Mouse (Mus musculus) embryo, embryonic 10 days (tissue): Measurements from ENCODE around the gene Iqce.
A peak's percentile ranks its signal among the peaks of the same experiment; 100 is the strongest.

Experiments used
- DNase-seq: peaks from one replicate; pipeline ENCODE4 v3.0.0-alpha.2; 2015; ENCODE audit warnings: low spot score

The Iqce gene

DNA sequence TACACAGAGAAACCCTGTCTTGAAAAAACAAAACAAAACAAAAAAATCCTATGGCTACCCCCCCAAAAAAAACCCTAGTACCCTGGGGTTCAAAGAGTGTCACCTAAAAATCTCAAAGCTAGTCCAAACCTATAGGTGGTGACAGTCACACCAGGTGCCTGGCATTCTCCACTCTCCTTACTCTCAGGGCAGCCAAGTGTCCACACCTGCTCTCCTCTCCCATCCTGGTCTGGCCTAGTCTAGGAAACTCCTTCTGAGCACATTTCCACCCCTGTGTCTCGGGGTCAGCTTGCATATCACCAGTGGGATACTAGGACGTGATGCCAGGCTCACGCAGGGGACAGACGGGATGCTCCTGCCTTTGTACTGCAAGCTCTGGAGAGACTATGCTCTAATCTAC, 62.9 kb downstream of the Iqce start:
- DNase-seq = no peak

DNA sequence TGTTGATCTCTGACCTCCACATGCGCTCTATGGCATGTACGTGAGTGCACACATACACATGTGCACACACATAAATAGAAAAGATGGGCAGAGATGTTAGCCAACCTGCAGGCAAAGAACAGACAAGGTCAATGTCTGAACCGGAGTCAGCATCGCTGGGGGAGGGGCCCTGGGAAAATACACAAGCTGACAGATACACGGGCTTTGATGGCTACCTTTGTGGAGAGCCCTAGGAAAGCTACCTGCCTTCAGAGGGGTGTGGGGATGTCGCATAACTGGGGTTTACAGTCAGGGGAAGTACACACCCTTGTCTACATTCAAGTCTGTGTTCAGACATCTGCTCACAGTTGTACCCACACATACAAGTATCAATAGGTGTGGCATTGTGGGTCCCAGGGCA, 63.7 kb downstream of the Iqce start:
- DNase-seq = no peak

DNA sequence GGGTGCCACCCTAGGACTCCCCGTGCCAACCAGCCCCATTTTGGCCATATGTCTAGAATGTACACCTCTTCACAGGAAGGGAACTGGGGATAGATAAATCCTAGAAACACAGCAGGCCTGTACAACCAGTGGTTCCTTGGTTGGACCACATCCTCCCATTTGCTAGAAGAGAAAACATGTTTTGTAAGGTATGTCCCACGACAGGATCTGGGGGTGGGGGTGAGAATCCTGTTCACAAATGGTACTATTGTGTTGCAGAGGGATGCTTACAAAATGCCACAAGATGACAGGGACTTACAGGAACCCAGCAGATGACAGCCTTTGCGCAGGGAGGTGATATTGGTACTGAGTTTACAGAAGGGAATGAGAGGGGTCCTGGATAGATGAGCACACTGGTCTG, 64.2 kb downstream of the Iqce start:
- DNase-seq = no peak

DNA sequence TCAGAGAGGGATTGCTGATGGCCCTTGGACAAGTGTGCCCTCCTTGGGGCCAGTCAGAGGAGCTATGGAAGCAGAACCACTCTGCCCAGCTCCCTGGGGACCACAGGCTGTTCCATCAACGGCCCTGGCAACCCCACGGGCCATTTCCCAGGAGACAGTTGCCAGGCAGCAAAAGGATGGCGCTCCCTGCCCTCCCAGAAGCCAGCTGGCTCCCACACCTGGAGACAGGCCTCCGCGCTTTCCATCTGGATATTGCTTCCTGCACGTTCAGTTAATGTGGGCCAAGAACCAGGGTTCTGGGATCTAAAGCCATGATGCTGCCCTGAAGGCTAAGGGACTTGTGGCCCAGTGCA, 65.1 kb downstream of the Iqce start:
- DNase-seq = no peak

DNA sequence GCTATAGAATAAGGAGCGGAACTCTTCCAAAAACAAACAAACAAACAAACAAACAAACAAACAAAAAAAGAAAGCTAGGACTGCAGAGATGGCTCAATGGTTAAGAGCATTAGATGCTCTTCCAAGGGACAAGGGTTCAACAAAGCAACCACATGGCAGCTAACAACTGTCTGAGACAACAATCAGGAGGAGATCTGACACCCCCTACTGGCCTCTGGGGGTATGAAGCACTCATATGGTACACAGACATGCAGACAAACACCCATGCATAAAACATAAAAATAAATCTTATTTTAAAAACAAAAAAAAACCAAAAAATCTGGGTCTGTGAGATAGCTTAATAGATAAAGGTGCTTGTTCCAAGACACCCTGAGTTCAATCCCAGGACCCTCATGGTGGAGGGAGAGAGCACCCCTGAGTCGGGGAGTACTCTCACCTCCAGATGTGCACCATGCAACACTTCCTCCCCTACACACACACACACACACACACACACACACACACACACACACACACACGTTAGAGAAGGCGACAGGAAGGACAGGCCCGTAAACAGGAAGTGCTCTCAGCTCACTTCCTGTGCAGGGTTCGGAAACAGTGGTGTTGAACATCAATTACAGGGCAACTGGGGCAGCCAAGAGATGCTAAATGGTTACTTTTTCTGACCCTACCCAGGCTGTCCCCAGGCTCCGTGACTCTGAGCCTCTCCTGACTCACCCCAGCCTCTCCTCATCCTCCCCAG, 65.7 kb downstream of the Iqce start:
- no peak for DNase-seq

DNA sequence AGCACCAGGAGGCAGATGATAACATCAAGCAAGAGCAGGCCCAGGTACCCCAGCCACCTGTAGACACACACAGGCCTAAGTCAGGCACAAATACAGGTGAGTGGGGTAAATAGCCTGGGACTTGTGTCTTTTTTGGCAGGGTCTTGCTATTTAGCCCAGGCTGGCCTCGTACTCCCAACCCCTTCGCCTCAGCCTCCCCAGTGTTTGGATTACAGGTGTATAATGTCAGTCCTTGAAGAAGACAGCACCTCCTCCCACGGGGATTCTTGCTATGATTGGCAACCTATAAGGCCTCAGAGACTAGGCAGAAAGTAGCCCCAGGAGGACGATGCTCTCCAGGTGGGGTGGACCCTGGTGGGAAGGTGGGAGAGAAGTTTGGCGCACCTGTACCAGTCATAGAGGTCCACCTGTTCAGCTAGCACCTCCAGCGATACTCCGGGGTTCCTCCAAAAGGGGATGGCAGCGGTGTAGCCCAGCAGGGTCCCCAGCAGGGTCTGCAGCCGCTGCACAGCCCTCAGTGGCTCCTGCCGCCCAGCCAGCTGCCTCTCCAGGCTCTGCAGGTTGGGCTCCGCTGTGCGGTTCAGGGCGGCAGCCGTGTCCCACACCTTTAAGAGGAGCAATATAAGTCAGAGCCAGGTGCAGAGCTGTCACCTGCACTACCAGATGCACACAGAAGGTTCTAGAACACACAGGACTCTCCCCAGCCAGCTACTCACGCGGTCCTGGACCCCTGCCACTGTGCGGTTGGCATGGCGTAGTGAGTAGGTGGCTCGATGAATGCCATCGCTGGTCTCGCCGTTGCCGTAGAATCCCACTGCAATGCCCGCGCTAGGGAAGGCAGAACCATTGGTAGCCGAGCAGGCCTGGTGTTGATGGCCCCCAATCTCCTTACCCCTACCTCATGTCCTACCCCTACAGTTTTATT, 67.1 kb downstream of the Iqce start:
- DNase-seq = no peak

DNA sequence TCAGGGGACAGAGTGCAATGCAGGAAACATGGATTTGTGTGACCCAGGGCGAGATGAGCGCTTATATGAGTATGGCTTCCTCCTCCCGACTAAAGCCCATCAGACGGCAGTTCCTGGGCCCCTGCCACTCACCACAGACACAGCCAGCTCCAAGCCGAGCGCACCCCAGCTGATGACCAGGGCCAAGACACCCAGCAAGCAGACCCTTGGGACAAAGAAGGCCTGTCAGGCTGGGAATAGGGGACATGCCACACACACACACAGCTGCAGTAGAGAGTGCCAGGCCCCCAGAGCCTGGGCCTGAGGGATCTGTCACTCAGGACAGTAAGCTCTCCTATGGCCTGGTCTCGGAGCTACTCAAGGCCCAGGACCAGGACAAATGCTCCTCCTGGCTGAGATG, 68.7 kb downstream of the Iqce start:
- no peak for DNase-seq

DNA sequence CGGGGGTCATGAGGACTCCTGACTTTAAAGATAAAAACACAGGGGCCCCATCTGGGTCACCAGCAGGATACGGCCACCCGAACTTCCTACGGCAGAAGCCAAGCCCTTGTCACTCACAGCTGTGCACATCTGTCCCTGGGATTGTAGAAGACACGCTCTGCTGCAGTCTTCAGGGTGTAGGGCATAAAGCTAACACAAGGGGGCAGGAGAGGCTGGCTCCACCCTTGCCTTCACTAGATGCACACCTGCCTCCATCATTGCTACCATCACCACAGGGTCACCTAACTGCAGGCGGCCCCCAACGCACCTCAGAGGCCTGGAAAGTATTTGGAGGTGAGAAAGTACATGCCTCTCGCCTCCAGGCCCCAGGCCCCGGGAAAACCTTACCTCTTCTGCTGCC, 73.2 kb downstream of the Iqce start:
- no peak for DNase-seq

DNA sequence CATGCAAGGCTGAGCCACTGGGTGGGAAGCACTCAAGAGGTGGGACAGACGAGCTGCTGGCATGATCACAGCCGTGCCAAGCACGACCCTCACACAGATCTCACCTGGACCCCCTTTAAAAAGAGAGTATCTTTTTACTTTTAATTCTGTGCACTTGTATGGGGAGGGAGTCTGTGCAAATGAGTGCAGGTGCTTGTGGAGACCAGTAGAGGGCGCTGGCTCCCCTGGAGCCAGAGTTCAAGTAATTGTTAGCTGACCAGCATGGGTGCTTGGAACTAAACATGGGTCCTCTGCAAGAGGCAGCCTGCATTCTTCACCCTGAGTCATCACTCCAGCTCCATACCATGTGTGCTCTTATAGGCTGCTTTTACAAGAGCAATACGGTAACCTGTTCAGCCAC, 74.6 kb downstream of the Iqce start:
- DNase-seq = no peak

DNA sequence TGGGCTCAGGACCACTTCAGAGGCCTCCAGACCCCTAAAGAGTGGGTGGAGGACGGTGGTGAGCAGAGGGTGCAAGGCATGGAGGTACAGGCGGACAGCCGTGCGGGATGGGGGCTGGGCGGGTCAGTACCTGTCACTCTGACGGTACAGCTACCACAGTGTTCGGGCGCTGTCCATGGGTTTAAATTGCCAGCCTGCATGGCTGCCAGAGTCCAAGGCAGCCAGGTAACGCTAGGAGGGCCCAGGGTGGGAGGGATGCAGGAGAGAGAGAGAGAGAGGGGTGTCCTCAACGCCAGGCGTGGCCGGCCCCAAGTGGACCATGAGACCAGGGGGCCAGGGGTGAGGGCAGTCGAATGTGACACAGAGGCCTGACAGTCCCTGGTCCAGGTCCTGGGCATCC, 77.2 kb downstream of the Iqce start:
- DNase-seq = no peak

DNA sequence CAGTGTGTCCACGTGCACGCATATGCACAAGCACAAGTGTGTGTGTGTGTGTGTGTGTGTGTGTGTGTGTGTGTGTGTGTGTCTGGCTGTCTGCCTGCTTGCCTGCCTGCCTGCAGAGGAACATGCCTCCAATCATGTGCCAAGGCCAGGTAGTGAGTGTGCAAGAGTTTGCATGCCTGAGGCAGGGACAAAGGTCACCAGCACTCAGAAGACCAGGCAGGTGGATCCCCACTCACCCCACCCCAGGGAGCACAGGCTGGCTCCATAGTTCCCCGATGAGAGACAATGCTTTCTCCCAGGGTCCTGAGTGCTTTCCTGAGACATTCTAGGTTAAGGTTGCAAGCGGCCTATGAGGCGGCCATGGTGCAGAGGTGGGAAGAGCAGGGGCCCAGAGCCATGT, 77.9 kb downstream of the Iqce start:
- no peak for DNase-seq

DNA sequence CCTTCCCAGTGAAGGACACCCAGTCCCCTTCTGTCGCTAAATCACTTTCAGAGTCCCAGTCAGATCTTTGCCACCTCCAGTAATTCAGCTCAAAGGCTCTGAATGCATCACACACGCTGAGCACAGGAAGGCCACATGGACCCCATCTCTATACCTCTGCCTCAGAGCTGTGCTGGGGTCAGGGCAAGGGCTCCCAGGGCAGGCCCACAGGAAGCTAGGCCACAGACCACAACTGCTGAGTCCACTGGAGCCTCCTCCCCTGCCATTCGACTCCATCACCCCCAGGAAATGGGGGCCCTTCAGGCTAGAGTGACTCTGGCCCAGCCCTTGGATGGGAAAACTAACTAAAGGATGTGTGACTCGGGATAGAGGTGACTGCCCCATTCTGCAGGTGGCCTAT, 78.4 kb downstream of the Iqce start:
- no peak for DNase-seq

DNA sequence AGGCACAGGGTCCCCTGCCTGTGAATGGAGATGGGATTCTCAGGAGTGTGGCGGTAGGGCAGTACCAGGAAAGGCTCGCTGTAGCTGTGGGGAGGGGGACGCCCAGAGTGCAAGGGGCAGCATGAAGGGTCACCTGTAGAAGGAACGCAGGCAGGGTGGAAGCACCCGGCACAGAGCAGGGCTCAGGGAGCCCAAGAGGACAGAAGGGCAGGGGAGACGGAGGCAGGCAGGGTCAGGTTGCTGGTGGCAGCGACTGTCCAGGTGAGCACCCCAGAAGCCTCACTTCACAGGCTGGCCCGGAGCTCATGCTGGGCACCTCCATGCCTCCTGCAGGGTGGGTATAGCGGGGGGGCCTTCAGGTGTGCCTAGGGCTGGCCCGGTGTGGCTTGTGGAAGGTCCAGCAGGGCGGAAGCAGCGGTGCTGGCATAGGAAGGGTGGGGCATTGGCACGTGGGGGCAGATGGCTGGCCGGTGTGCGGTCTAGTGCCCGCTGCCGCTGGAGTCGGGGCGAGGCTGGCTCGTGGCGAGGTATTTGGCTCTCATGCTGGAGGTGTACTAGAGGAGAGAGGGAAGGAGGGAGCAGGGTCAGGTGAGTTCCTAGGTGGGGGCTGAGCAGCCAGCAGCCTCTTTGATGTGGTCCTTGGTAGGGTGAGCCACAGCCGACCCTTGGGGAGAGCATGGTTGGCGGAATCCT, 79.1 kb downstream of the Iqce start:
- no peak for DNase-seq

DNA sequence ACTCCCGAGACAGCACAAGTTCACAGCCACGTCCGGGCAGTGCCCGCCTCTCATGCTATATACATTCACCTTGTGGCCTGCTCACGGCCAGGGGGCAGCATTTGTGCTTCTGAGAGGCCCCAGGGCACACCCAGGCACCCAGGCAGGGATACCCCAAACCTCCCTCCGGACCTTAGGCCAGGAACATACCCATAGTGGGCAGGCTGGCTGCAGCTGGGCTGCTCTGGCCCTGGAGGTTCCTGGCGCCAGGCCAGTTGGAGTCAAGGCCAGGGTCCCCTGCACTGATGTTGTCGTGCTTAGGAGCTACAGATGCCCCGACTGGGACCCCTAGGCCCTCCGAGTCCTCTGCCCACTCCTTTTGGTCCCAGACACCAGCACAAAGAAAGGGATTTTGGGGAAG, 80.7 kb downstream of the Iqce start:
- DNase-seq = no peak

DNA sequence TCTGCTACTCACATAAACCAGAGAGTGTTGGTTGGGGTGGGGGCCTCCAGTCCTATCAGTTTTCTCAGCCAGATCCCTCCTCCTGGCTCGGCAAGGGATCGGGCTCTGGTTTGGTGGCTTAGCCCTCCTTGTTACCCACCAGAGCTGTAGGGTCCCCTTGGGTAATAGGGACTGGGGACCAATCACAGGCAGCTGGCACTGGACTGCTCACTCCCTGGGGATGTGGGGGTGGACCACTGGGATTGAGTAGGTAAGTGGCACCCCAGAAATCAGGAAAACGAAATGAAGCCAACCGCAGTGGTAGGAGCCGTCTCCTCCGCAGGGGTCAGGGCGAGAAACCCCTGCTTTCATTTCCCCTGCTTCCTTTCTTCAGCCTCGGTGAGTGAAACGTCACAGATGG, 81.1 kb downstream of the Iqce start:
- DNase-seq = no peak

DNA sequence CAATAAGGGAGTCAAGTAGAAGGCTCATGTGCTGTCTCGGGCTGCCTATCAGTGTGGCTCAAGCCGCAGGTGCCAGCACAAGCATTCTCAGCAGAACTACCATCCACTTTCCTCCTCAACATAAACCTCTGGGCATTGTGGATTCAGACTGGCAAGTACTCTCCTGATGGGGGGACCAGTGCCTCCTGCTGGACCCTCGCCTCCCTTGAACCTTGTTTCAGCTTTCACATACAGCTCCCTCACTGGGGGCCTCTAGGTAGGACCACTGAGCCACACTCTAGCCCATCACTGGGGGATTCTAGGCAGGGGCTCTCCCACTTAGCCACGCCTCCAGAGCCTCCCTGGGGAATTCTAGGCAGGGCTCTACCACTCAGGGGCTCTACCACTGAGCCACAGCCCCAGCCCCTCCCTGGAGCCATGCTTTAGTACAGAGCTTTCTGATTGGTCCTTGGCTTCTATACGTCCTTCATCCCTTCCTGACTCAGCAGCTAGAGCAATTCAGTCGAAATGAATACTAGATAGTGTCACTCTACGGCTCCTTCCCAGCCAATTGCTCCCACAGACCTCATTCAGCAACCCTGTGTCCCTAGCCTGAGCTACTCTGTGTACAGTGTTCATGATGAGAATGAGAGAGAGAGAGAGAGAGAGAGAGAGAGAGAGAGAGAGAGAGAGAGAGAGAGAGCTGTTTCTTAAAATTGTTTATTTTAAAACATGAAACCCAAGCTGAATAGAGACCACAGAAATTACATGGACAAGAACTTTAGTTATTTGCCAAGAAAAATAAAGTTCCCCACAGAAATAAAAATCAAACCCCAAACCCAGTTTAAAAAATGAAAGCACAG, 82.1 kb downstream of the Iqce start:
- DNase-seq = peak; percentile 20

DNA sequence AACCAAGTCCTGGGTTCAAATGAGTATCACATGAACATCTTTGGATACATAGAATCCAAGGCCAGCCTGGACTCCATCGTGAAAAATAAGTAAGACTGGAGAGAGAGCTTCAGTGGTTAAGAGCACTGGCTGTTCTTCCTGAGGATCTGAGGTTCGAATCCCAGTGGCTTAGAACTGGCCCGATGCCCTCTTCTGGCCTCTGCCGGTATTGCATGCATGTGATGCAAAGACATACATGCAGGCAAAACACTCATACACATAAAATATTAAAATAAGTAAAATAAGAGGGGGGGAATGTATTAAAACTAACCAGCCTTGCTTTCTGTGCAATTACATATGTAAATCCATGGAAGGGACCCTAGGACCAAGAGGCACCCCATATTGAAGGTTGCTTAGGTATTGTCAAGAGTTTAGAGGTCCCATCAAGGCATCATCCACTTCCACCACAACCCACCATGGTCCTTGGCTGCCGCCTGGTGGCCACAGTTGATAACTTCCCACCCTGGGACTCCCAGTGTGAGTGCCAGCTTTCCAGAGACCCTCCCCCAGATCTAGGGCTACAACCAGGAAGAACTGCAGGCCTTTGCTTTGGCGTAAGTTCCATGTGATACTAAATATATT, 82.9 kb downstream of the Iqce start:
- peak; percentile 90 for DNase-seq

DNA sequence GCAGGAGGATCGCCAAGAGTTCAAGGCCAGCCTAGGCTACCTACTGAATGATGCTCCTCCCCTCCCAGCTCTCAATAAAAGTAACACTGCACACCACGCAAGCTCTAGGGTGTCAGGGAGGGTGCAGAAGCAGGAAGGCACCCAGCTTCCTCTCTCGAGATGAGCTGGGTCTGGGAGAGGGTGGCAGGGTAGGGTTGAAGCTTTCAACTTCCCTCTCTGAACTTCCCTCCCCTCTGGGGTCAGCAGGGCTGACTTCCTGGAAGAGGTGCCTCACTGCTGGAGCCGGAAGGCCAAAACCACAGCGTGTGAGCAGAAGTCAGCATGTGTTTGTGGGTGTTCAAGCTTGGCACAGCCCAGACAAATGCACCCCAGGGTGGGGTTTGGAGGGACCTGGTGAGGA, 84.5 kb downstream of the Iqce start:
- DNase-seq = no peak

DNA sequence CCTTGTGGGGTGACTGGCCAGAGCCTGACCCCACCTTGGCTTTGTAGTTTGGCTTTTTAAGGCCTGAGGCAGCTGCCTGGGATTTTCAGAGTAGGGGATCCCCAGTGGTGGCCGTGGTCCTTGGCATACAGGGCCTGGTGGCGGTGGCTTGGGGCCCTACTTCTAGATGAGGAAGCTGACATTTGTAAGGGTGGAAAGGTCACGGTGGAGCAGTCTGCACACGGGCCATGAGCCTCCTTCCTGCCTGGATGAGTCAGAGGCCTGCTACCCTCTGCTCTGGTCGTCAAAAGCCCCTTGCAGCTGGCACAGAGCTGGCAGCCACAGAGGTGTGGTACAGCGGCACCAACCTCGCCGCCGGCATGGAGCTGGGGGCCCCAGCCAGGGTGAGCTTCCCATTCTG, 85.5 kb downstream of the Iqce start:
- peak; percentile 21 for DNase-seq

DNA sequence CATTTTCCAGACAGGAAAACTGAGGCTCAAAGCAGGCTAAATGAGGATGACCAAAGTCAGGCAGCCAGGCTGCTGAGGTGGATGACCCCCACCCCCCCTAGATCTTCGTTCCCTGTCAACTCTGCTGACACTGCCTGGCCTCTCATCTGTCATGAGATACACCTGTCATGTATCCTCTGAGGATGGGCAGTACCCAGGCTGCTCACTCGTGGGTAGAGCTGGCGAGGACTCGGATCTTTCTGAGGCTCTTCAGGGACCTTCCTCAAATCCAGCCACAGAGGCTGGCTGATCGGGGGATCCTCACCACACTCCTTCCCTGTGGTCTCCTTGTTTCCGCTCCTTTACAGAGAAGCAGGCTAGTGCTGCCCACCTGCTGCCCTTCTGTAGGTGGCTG, 86.1 kb downstream of the Iqce start:
- DNase-seq = no peak

DNA sequence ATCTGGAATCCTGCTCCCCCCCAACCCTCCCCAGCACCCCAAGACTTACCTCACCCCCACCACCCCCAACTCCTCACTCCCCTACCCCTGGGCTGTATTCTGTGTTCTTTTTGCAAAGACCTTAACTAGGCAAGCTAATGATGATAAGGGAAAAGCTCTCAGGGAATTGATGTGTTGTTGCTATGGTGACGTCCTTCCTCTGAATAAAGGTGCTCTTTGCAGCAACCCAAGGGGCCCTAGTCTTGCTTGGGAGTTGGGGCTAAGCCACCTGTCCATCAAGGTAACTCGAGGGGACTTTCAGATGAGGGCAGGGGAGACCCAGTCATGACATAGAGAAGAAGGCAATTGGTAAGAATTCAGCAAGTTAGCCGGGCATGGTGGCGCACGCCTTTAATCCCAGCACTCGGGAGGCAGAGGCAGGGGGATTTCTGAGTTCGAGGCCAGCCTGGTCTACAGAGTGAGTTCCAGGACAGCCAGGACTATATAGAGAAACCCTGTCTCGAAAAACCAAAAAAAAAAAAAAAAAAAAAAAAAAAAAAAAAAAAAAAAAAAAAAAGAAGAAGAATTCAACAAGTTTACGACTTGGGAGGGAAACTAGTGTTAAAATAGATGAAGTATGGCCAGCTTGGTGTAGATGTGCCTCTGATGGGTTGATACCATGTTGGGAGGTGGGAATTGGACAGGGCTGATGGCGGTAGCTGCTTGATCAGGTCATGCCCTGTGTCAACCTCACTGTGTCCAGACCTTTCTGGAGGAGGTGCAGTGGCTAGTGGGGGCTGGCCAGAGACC, 86.7 kb downstream of the Iqce start:
- no peak for DNase-seq
